Mouse (Mus musculus): ENCODE results near the gene Arpin. TPM values are rescaled to one million over a fixed set of nuclear protein-coding genes. Genes with fewer than 3 reads are reported as not detected.
A peak's percentile ranks its signal among the peaks of the same experiment; 100 is the strongest.

Arpin gene
- total RNA-seq, 1 experiment = 3.9 TPM

DNA sequence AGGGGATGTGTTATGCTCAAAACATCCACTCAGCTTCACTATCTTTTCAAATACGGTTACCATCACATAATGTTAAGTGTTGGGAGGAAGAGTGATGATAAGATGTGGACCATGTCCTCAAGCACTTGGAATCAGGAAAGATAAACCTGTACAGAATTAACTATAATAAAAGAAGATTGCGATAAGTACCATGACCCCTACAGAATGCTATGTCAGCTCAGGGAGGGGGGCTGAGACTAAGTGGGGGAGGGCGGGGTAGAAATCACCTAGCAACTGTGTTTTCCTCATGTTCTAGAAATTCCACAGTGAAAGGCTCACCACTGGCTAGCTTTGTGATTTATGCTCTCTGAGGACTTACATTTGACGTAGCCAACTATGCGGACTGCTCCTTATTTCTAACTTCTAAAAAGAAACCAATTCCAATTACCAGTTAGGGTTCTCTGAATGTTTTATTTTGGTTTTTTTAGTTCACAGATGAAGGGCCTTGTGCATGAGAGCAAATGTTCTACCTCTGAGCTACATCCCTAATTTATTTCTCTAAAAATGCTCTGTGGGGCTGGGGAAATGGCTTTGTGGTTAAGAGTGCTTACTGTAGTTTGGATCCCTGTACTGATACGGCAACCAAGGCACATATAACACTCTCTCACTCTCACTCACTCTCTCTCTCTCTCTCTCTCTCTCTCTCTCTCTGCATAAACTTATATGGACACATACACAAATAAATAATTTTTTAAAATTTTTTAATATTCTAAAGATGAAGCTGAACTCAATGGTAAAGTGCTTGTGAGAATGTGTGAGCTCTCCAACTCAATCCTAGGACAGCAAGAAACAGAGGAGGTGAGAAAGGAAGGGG is 42.4 kb downstream of the Arpin start:
- no peaks in the 10 kb centered on the region for H3K9me3 ChIP-seq (ENCODE audit: control insufficient read depth, insufficient read depth, low read depth, low read length)
- H3K4me1 ChIP-seq (ENCODE audit: control insufficient read depth in 2 of 2, insufficient read depth in 2 of 2, low read length in 2 of 2, poor library complexity in 1 of 2) = peaks cover 3 to 11% of the 10 kb centered on the region in 2 experiments; a peak in 3 of 4 replicates
- no peak for DNase-seq (ENCODE audit: low read depth, low spot score)
- in situ Hi-C loops (cut with MboI; ENCODE audit: low sequenced_read_pairs in 2 of 2, unreplicated experiment in 2 of 2) = no loop called here
- no peak overlapping the region for H3K9ac ChIP-seq (ENCODE audit: insufficient read depth, low read depth, low read length, poor library complexity, severe bottlenecking)
- no peak for TF ChIP-seq ZC3H11A (IDR thresholded peaks at IDR 0.05; ENCODE audit: borderline replicate concordance, low read depth, low read length)
- TF ChIP-seq HCFC1 (IDR thresholded peaks at IDR 0.05; ENCODE audit: borderline replicate concordance, insufficient read depth, low read length) = no peak
- TF ChIP-seq MAFK (IDR thresholded peaks at IDR 0.05; ENCODE audit: insufficient read depth, low read depth, low read length) = no peak
- no peak for TF ChIP-seq ZNF384 (IDR thresholded peaks at IDR 0.05; ENCODE audit: low read depth, low read length)
- no peak for TF ChIP-seq CHD2 (IDR thresholded peaks at IDR 0.05; ENCODE audit: low read depth, low read length)
- 0 out of 2 replicates have a peak, but pooled peaks cover 4% of the 10 kb centered on the region for H3K36me3 ChIP-seq (ENCODE audit: control insufficient read depth, insufficient read depth, low read length, poor library complexity, severe bottlenecking)
- no peak overlapping the region for H3K27ac ChIP-seq (ENCODE audit: insufficient read depth, low read depth, low read length, poor library complexity, severe bottlenecking)
- no peak overlapping the region for H3K4me3 ChIP-seq (ENCODE audit: insufficient read depth in 1 of 2, low read depth in 1 of 2, low read length in 2 of 2, poor library complexity in 1 of 2, severe bottlenecking in 1 of 2)

DNA sequence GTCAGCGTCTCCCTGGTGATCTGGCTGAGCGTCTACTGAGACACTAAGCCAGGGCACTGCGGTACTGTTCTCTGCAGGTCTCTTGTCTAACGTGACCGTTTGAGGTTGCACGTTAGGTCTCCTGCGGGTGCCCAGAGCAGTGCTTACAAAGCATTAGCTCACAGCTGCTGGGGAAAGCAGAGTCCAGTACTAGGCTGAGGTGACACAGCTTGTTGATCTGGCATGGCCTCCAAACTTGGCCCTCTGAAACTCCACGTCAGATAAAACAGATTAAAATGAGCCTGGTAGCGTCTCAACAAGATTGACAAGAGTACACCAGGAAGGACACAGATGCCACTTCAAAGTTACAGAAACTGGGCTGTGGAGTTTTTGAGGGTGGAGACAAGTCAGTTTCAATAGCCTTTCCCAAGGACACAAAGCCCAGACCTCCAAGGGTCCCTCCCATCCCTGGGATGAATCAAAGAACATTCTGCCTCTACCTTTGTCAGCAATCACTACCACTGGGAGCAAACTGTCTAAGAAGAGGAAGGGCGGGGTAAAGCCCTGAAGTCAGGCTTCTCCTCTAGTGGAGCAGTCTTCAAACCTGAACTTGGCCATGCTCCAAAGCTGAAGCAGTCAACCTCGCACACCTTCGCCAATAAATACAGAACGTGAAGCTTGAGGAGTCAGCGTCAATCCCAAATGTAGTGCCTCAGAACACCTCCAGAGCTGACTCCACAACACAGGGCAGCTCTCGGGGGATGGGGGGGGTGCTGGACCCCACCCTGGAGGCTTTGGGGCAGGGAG is 44.5 kb downstream of the Arpin start:
- H3K4me1 ChIP-seq (ENCODE audit: control insufficient read depth in 2 of 2, insufficient read depth in 2 of 2, low read length in 2 of 2, poor library complexity in 1 of 2) = peaks cover 3 to 11% of the 10 kb centered on the region in 2 experiments; a peak in 3 of 4 replicates
- H3K9ac ChIP-seq (ENCODE audit: insufficient read depth, low read depth, low read length, poor library complexity, severe bottlenecking) = no peak overlapping the region
- H3K4me3 ChIP-seq (ENCODE audit: insufficient read depth in 1 of 2, low read depth in 1 of 2, low read length in 2 of 2, poor library complexity in 1 of 2, severe bottlenecking in 1 of 2) = no peak overlapping the region
- H3K36me3 ChIP-seq (ENCODE audit: control insufficient read depth, insufficient read depth, low read length, poor library complexity, severe bottlenecking) = 0 out of 2 replicates have a peak, but pooled peaks cover 4% of the 10 kb centered on the region
- no peak for TF ChIP-seq ZC3H11A (IDR thresholded peaks at IDR 0.05; ENCODE audit: borderline replicate concordance, low read depth, low read length)
- TF ChIP-seq MAFK (IDR thresholded peaks at IDR 0.05; ENCODE audit: insufficient read depth, low read depth, low read length) = no peak
- no peak for TF ChIP-seq CHD2 (IDR thresholded peaks at IDR 0.05; ENCODE audit: low read depth, low read length)
- no peak for TF ChIP-seq ZNF384 (IDR thresholded peaks at IDR 0.05; ENCODE audit: low read depth, low read length)
- TF ChIP-seq HCFC1 (IDR thresholded peaks at IDR 0.05; ENCODE audit: borderline replicate concordance, insufficient read depth, low read length) = no peak
- in situ Hi-C loops (cut with MboI; ENCODE audit: low sequenced_read_pairs in 2 of 2, unreplicated experiment in 2 of 2) = no loop called here
- peak overlapping the region; percentile 48; the same call in 1 of the 2 replicates for H3K27ac ChIP-seq (ENCODE audit: insufficient read depth, low read depth, low read length, poor library complexity, severe bottlenecking)
- DNase-seq (ENCODE audit: low read depth, low spot score) = peak; percentile 57
- no peaks in the 10 kb centered on the region for H3K9me3 ChIP-seq (ENCODE audit: control insufficient read depth, insufficient read depth, low read depth, low read length)

DNA sequence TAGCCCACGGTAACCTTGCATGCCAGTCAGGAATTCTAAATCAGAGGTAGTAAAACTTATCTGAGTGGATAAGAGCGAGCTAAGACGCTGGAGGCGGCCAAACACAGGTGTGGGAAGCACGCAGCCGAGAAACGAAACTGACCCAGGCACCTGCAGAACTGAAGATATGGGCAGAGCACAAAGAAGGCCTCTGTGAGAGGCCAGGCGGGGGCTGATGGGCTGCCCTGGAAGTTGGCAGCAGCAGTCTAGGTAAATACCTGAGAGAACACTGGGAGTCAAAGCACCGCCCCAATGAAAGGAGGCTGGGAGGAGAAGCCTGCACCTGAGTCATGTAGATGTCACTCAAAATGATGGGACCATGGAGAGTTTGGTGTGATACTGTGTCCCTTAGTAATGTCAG is 46.6 kb downstream of the Arpin start:
- Histone ChIP-seq H3K4me1 (ENCODE audit: control insufficient read depth in 2 of 2, insufficient read depth in 2 of 2, low read length in 2 of 2, poor library complexity in 1 of 2) (peaks cover 3 to 10% of the 10 kb centered on the region in 2 experiments; a peak in 2 of 4 replicates), H3K9ac (ENCODE audit: insufficient read depth, low read depth, low read length, poor library complexity, severe bottlenecking) (no peak overlapping the region), H3K27ac (ENCODE audit: insufficient read depth, low read depth, low read length, poor library complexity, severe bottlenecking) (no peak overlapping the region), H3K9me3 (ENCODE audit: control insufficient read depth, insufficient read depth, low read depth, low read length) (no peaks in the 10 kb centered on the region), H3K4me3 (ENCODE audit: insufficient read depth in 1 of 2, low read depth in 1 of 2, low read length in 2 of 2, poor library complexity in 1 of 2, severe bottlenecking in 1 of 2) (no peak overlapping the region), H3K36me3 (ENCODE audit: control insufficient read depth, insufficient read depth, low read length, poor library complexity, severe bottlenecking) (0 out of 2 replicates have a peak, but pooled peaks cover 4% of the 10 kb centered on the region)
- in situ Hi-C loops (cut with MboI; ENCODE audit: low sequenced_read_pairs in 2 of 2, unreplicated experiment in 2 of 2) = no loop called here
- DNase-seq (ENCODE audit: low read depth, low spot score) = no peak
- TF ChIP-seq HCFC1 (IDR thresholded peaks at IDR 0.05; ENCODE audit: borderline replicate concordance, insufficient read depth, low read length) (no peak), MAFK (IDR thresholded peaks at IDR 0.05; ENCODE audit: insufficient read depth, low read depth, low read length) (no peak), ZC3H11A (IDR thresholded peaks at IDR 0.05; ENCODE audit: borderline replicate concordance, low read depth, low read length) (no peak), ZNF384 (IDR thresholded peaks at IDR 0.05; ENCODE audit: low read depth, low read length) (no peak), CHD2 (IDR thresholded peaks at IDR 0.05; ENCODE audit: low read depth, low read length) (no peak)

DNA sequence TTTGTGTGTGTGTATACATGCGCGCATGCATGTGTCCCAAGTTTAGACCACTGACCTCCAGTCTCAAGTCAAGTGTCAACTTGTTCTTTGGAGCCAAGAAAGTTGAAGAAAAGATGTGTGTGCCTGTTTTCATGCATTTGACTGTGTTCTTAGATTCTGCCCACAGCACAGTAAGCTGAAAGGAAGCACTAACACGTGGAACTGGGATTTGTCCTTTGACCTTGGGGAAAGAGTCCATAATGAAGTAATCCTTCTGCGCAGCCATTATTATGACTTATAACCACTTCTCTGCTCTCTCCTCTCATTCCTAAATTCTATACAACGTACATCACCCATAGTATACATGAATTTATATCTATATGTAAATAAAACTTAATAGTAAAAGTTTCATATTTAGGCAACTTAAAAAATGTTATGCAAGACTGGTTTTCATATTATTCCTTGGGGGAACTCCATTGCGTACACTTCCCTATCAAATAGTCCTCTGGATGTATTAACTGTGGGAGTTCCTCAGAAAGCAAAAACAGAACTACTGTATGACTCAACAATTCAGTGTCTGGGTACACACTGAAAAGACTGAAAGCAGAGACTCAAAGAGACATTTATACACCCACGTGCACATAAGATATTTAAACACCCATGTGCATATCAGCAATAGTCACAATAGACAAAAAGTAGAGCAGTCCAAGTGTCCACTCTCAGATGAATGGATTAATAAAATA is 51.4 kb downstream of the Arpin start:
- Histone ChIP-seq H3K4me3 (ENCODE audit: insufficient read depth in 1 of 2, low read depth in 1 of 2, low read length in 2 of 2, poor library complexity in 1 of 2, severe bottlenecking in 1 of 2) (no peak overlapping the region), H3K4me1 (ENCODE audit: control insufficient read depth in 2 of 2, insufficient read depth in 2 of 2, low read length in 2 of 2, poor library complexity in 1 of 2) (no peaks in the 10 kb centered on the region; a peak in 2 of 4 replicates), H3K9ac (ENCODE audit: insufficient read depth, low read depth, low read length, poor library complexity, severe bottlenecking) (no peak overlapping the region), H3K9me3 (ENCODE audit: control insufficient read depth, insufficient read depth, low read depth, low read length) (no peaks in the 10 kb centered on the region), H3K27ac (ENCODE audit: insufficient read depth, low read depth, low read length, poor library complexity, severe bottlenecking) (no peak overlapping the region), H3K36me3 (ENCODE audit: control insufficient read depth, insufficient read depth, low read length, poor library complexity, severe bottlenecking) (peaks cover 14% of the 10 kb centered on the region; the same call in 1 of the 2 replicates)
- in situ Hi-C loops (cut with MboI; ENCODE audit: low sequenced_read_pairs in 2 of 2, unreplicated experiment in 2 of 2) = no loop called here
- TF ChIP-seq HCFC1 (IDR thresholded peaks at IDR 0.05; ENCODE audit: borderline replicate concordance, insufficient read depth, low read length) (no peak), ZC3H11A (IDR thresholded peaks at IDR 0.05; ENCODE audit: borderline replicate concordance, low read depth, low read length) (no peak), CHD2 (IDR thresholded peaks at IDR 0.05; ENCODE audit: low read depth, low read length) (no peak), ZNF384 (IDR thresholded peaks at IDR 0.05; ENCODE audit: low read depth, low read length) (no peak), MAFK (IDR thresholded peaks at IDR 0.05; ENCODE audit: insufficient read depth, low read depth, low read length) (no peak)
- no peak for DNase-seq (ENCODE audit: low read depth, low spot score)
